Mouse (Mus musculus) left cerebral cortex, adult 11 months (tissue): ENCODE results near the gene Snapc2.

ENCODE experiments used
- DNase-seq: peaks from one replicate; pipeline ENCODE4 v3.0.0; 2022; ENCODE audit warnings: low spot score

Gene Snapc2

GRCm38 (mm10) chr8:4252934-4253841 lies at the start of gene Snapc2:
Gene Snapc2 (plus strand): TSS chr8:4253080.
- peak; percentile 90 for DNase-seq

GRCm38 (mm10) chr8:4205246-4206123 lies 47.4 kb upstream of the Snapc2 start:
- no peak for DNase-seq

GRCm38 (mm10) chr8:4206182-4207015 lies 46.5 kb upstream of the Snapc2 start:
- DNase-seq, result no peak

- no peak for DNase-seq
Measured at GRCm38 (mm10) chr8:4207016-4207350, 45.9 kb upstream of the Snapc2 start.

GRCm38 (mm10) chr8:4211097-4211496 lies 41.8 kb upstream of the Snapc2 start:
- DNase-seq, result no peak

- no peak for DNase-seq
Measured at GRCm38 (mm10) chr8:4212809-4213209, 40.1 kb upstream of the Snapc2 start.

GRCm38 (mm10) chr8:4213210-4214005 lies 39.5 kb upstream of the Snapc2 start:
- DNase-seq, result no peak

DNA sequence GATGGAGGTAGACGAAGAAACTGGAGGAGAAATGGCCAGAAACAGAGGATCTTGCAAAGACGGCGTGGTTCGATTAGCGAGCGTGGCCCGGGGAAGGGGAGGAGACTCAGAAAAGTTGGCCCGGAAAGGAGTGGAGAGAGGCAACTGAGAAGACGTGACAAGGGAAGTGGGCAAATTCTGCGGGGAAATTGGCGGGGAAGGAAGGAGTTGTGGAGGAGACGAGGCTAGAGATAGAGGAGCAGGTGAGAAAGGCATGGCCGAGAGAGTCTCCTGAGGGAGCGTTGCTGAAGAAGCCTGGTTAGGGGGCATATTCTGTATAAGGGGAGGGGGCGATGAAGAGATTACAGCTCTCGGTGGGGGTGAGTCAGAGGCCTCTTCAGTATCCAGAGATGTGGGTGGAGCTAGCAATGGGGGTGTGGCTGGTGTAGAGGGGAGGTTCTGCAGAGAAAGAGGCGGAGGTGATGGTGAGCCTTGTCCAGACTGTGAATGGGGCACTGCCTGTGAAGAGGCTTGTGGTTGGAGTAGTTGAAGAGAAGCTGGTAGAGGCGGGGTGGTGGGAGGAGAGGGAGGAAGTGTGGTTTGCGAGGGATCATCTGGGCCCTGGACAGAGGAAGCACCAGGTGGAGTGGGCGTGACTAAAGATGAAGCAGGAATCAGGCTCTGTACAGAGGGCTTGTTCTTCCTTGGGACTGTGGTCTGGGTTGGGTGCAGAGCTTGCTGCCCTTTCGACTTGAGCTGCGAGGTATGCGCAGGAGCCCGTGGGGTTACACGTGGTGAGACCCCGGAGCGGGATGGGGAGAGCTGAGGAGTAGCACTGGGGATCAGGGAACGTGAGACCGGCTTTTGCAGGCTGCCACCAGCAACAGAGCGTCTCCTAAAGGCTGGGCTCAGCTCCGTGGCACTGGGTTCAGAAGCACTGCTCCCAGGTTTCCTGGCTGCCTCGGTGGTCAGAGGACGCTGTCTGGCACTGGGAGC lies 38.6 kb upstream of the Snapc2 start:
- DNase-seq, result no peak

GRCm38 (mm10) chr8:4216296-4216695 lies 36.6 kb upstream of the Snapc2 start:
- no peak for DNase-seq

DNA sequence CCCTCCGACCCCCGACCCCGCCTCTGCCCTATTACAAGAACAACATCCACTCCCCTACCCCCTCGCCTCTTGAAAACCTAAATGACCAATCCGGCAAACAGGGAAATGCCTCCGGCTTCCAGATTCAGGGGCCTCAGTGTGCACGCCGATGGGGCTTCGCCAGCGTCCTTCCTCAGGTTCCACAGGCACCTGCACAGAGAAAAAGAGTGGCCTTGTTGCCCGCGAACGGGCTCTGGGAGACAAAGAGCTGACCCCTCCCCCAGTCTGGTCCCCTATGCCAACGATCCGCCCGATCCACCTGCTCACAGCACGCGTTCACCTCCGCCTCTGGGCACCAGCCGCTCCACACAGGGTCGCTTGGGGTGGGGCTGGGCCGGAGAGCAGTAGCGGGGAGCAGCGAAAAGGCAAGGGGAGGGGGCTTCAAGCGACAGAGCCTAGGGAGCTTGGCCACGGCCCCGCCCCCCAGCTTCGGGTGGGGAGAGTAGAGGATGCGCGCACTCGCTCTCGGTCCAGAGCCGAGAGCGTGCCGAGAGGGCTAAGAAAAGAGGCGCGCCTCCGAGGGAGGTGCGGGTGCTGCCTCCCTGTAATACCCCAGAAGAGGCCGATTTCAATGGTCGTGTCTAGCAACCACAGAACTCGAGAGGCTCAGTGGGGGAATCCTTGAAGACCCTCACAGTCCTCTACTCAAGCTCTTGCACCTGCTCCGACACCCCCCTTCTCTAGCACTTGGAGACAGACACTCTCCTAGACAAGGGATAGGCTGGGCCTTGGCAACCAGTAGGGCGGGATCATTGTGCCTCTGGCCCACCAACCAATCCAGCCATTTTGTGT lies 35.9 kb upstream of the Snapc2 start, which contains the start of gene Prr36:
Gene Prr36 (minus strand): TSS at position 669 of the 831 bp plus-strand sequence.
- no peak for DNase-seq

GRCm38 (mm10) chr8:4219617-4220016 lies 33.3 kb upstream of the Snapc2 start:
- no peak for DNase-seq

GRCm38 (mm10) chr8:4222059-4222458 lies 30.8 kb upstream of the Snapc2 start:
- no peak for DNase-seq

DNA sequence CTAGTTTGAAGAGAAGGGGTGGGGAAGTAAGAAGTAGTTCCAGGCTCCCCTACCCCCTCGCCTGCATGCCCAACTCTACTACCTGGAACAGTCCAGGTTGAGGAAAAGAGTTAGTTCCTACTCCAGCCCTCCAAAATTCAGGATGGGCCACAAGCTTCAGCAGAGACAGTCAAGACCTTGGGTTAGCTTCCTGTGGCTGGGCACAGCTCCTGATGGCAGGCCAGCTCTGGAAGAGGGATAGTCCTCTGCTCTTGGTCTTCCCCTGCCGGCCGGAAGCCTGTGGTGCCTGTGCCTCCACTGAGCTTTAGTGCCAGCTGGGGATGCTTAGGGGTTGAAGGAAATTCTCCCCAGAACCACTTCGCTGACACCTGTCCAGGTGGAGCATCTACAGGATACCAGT lies 26.6 kb upstream of the Snapc2 start:
- DNase-seq, result no peak

DNA sequence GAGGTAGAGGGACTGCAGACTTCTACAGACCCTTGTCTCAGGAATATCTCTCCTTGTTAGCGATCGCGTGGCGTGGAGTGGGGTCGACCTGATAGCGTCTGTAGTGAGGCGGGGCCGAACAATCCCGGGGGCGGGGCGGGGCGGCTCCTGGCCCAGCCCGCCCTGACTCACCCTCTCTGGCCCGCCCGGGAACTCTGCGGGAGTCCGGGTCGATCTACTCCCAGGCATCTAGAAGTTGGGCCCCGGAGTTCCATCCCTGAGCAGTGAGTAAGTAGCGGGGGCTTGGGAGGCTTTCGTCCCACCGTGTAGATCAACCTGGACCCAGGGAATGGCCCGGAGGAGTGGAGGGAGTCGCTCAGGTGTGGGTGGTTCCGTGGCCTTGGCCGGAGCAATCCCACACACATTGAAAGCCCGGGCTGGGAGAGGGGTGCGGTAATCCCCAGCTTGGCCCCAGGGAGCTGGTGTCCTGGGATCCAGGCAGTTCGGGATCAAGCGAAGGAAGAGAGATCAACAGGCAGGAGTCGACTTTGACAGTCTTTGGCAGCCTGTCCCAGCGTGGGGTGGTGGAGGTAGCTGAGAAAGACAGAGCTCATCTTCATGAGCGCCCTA lies 26.0 kb upstream of the Snapc2 start, which contains the start of gene Lrrc8e:
Gene Lrrc8e (plus strand): TSS at position 89 of the 609 bp plus-strand sequence.
- no peak for DNase-seq

DNA sequence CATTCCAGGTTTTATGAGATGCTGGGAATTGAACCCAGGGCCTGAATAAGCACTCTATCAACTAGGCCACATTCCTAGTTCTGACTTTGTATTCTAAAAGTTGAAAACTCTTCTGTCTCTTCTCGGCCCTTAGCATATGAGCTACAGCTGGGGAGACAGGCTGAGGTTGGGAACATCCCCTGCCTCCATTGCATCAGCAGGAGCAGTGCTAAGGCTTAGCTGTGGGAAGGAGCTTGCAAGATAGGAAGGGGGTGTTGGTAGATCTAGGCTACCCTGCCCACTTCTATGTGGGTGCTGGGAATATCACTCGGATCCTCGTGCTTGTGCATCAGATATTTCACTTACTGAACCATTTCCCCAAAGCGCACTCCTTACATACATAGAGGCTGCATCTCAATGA lies 25.0 kb upstream of the Snapc2 start:
- DNase-seq, result no peak

DNA sequence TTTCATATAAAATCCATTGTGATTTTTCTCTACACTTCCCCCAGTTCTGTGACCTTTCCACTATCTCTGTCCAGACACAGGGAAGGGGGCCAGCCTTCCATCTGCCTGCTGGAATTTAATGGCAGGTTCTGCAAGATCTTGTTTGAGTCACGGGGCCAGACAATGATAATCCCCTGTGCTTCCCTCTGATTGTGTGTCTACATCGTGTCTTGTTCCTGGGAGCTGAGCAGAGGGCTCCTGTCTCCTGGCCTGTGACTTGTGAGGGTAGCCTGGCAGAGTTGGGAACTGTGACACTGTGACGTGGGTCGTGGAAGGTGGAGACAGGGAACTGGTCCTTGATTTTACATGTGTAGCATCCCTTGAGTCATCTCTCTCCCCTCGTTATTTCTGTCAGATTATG lies 23.1 kb upstream of the Snapc2 start:
- DNase-seq, result no peak

DNA sequence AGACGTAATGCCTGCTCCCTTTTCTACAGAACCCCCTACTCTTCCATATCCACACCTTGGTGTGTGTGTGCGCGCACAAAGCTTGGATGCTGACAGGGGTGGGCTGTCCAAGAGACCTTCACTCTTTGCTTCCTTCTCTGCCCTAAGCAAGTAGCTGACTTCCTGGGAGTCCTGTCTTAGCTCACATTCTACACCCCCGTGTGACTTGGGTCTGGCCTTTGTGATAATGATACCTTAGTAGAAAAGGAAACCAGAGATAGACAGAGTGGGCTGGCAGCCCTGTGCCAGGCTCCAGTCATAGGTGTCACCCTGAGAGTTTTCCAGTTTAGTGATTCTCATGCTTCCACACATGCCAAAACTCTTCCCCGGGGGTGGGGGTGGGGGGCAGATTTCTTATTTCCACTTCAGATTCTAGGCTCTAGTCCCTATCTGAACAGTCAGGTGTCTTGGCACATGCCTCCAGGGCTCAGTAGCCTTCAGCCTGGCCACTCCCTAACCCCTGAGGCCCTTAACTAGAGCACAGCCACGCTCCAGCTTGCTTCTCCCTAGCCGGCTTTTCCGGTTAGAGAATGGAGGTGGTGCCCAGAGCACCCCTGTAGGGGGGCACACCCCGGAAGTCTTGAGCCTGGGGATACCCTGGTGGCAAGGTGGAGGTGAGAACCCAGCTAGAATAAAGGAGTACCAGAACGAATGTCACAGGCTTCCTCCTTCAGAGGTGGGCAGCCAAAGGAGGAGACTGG lies 22.1 kb upstream of the Snapc2 start:
- DNase-seq, result no peak
